Mouse (Mus musculus) ovary, adult 2 months (tissue): ENCODE results near the gene Aldh1a1. TPM values are rescaled to one million over a fixed set of nuclear protein-coding genes. Genes with fewer than 3 reads are reported as not detected.

Source experiments
- polyA plus RNA-seq: library from polyadenylated mRNA; depleted of rRNA; stranded (reverse); fragments of >200 nt; gene quantifications from 2 replicates; pipeline ENCODE4 v1.2.3, GENCODE M21; 2012; rRNA removed

The Aldh1a1 gene
- 164 and 240 TPM in 2 replicates for polyA plus RNA-seq

DNA sequence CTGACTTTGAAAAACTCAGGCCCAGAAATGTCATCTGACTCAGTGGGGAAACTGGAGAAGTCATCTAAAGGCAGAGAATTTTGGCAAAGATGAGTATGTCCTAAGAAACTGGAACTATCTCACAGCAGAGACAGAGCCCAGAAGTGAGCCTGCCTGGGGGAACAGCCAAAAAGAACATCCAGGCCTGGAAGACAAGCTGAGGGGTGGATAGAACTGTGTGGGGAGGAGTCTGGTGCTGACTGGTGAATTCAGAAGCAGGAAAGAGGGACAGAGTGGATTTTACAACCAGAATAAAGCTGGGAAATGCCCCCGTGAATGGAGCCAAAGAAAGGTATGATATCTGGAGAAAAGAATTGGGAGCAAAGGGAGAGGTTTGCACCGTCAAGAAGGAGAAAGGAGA lies at the start of gene Aldh1a1:
Gene Aldh1a1 (plus strand): TSS at position 225 of the 400 bp plus-strand sequence.

Other genes starting within 250 kb of the Aldh1a1 start
- gene Anxa1, start 101.8 kb upstream of the Aldh1a1 start, polyA plus RNA-seq: 8.8 and 9.7 TPM in 2 replicates
- gene Aldh1a7, start 234.8 kb downstream of the Aldh1a1 start, polyA plus RNA-seq: 0.92 and 1.8 TPM in 2 replicates